In genomic region chr8:89525041-89525440, GRCm38 (mm10) we compare ENCODE assay signal across 24 mouse cellular contexts.
DNase-seq lines count a peak whose midpoint lies in the region; ATAC-seq and TF ChIP-seq lines count a peak whose summit lies in the region.
"Had no signal": no experiment of that assay in that cellular context is flagged by ENCODE, and none has a peak within 500 bp of the region (broad histone marks: within the 10 kb centered on the region; RNA-seq: fewer than 3 reads in every experiment).

No protein-coding gene starts in this region.

- H3K36me3 ChIP-seq in heart, embryonic 11.5 days (ENCODE audit: control insufficient read depth, insufficient read depth, low read length), result no peaks in the 10 kb centered on the region
- H3K36me3 ChIP-seq in liver, embryonic 11.5 days (ENCODE audit: control insufficient read depth, insufficient read depth, low read length), result no peaks in the 10 kb centered on the region
- H3K36me3 ChIP-seq in liver, embryonic 15.5 days (replicated peaks), result no peaks in the 10 kb centered on the region
- H3K36me3 ChIP-seq in lung, postnatal 0 days (ENCODE audit: insufficient read depth, low read length), result no peaks in the 10 kb centered on the region
- H3K36me3 ChIP-seq: embryonic facial prominence, embryonic 10.5 days; embryonic facial prominence, embryonic 13.5 days; forebrain, embryonic 12.5 days; forebrain, embryonic 15.5 days; heart, embryonic 10.5 days; hindbrain, embryonic 12.5 days; hindbrain, embryonic 15.5 days had no signal

- H3K4me3 ChIP-seq in heart, embryonic 11.5 days (ENCODE audit: low read depth, low read length), result no peak overlapping the region
- H3K4me3 ChIP-seq in liver, embryonic 11.5 days (ENCODE audit: low read depth, low read length), result no peak overlapping the region
- H3K4me3 ChIP-seq in liver, embryonic 15.5 days (replicated peaks), result no peak overlapping the region
- H3K4me3 ChIP-seq in lung, postnatal 0 days (ENCODE audit: low read depth, low read length), result no peak overlapping the region
- H3K4me3 ChIP-seq: embryonic facial prominence, embryonic 10.5 days; embryonic facial prominence, embryonic 13.5 days; erythroblast, embryonic 14.5 days; forebrain, embryonic 12.5 days; forebrain, embryonic 15.5 days; heart, adult 2 months; heart, embryonic 10.5 days; hindbrain, embryonic 12.5 days; hindbrain, embryonic 15.5 days had no signal

- no peak overlapping the region for H3K27ac ChIP-seq in heart, embryonic 11.5 days (ENCODE audit: low read depth, low read length)
- H3K27ac ChIP-seq in liver, embryonic 11.5 days (ENCODE audit: low read depth, low read length), result no peak overlapping the region
- H3K27ac ChIP-seq in liver, embryonic 15.5 days (replicated peaks), result no peak overlapping the region
- no peak overlapping the region for H3K27ac ChIP-seq in lung, postnatal 0 days (ENCODE audit: low read length)
- H3K27ac ChIP-seq: embryonic facial prominence, embryonic 10.5 days; embryonic facial prominence, embryonic 13.5 days; forebrain, embryonic 12.5 days; forebrain, embryonic 15.5 days; heart, adult 2 months; heart, embryonic 10.5 days; hindbrain, embryonic 12.5 days; hindbrain, embryonic 15.5 days had no signal

- no peaks in the 10 kb centered on the region for H3K4me1 ChIP-seq in heart, embryonic 11.5 days (ENCODE audit: control insufficient read depth, insufficient read depth, low read length)
- no peaks in the 10 kb centered on the region for H3K4me1 ChIP-seq in liver, embryonic 11.5 days (replicated peaks; ENCODE audit: control insufficient read depth, insufficient read depth, low read length)
- H3K4me1 ChIP-seq in liver, embryonic 15.5 days (replicated peaks), result no peaks in the 10 kb centered on the region
- no peaks in the 10 kb centered on the region for H3K4me1 ChIP-seq in lung, postnatal 0 days (ENCODE audit: insufficient read depth, low read depth, low read length)
- H3K4me1 ChIP-seq: forebrain, embryonic 12.5 days; forebrain, embryonic 15.5 days; heart, embryonic 10.5 days; hindbrain, embryonic 12.5 days; hindbrain, embryonic 15.5 days had no signal

- no peak overlapping the region for H3K9ac ChIP-seq in heart, embryonic 11.5 days (ENCODE audit: low read depth, low read length)
- H3K9ac ChIP-seq in liver, embryonic 11.5 days (ENCODE audit: low read depth, low read length), result no peak overlapping the region
- no peak overlapping the region for H3K9ac ChIP-seq in liver, embryonic 15.5 days
- no peak overlapping the region for H3K9ac ChIP-seq in lung, postnatal 0 days (replicated peaks; ENCODE audit: low read depth)
- H3K9ac ChIP-seq: embryonic facial prominence, embryonic 13.5 days; forebrain, embryonic 12.5 days; forebrain, embryonic 15.5 days; hindbrain, embryonic 12.5 days; hindbrain, embryonic 15.5 days had no signal

- no peak for ATAC-seq in heart, embryonic 11.5 days (replicated peaks; ENCODE audit: insufficient number of reproducible peaks, low FRiP score, low TSS enrichment)
- ATAC-seq in liver, embryonic 11.5 days (replicated peaks; ENCODE audit: low FRiP score), result 0 out of 2 replicates have a peak, but pooled peaks have one; percentile 34
- ATAC-seq in liver, embryonic 15.5 days (ENCODE audit: insufficient read depth), result peak; percentile 68
- no peak for ATAC-seq in lung, postnatal 0 days
- ATAC-seq: activated CD4-positive, CD25-positive, alpha-beta regulatory T cell, adult 4 months; forebrain, embryonic 15.5 days had no signal

- H3K27me3 ChIP-seq in heart, embryonic 11.5 days (ENCODE audit: control insufficient read depth, insufficient read depth, low read length), result no peaks in the 10 kb centered on the region
- H3K27me3 ChIP-seq in liver, embryonic 11.5 days (replicated peaks; ENCODE audit: control insufficient read depth, insufficient read depth, low read length), result no peaks in the 10 kb centered on the region
- no peaks in the 10 kb centered on the region for H3K27me3 ChIP-seq in liver, embryonic 15.5 days
- H3K27me3 ChIP-seq in lung, postnatal 0 days (replicated peaks; ENCODE audit: insufficient read depth, low read length), result no peaks in the 10 kb centered on the region
- H3K27me3 ChIP-seq: embryonic facial prominence, embryonic 13.5 days; forebrain, embryonic 12.5 days; hindbrain, embryonic 12.5 days; hindbrain, embryonic 15.5 days had no signal

- intact Hi-C loops in left cerebral cortex, postnatal 36 days (cut with DNase I), result no loop called here

- peak; percentile 41 for DNase-seq in heart, adult 11 months
- no peak for DNase-seq in liver, embryonic 11.5 days (ENCODE audit: low spot score)
- no peak for DNase-seq in lung, postnatal 0 days (ENCODE audit: low spot score)
- DNase-seq in left cerebral cortex, postnatal 36 days (ENCODE audit: low spot score in 2 of 2), result no peak
- DNase-seq in urinary bladder, postnatal 10 days (ENCODE audit: low spot score), result no peak
- DNase-seq: adrenal gland, adult 8-10 months; adrenal gland, postnatal 25 days; cerebellum, adult 18-20 months; cerebellum, adult 9-11 months; cerebellum, postnatal 25 days; embryo, embryonic 11 days; gastrocnemius, postnatal 25 days; heart, adult 2 months had no signal

- no peaks in the 10 kb centered on the region for H3K9me3 ChIP-seq in heart, embryonic 11.5 days (replicated peaks; ENCODE audit: control insufficient read depth, low read length)
- H3K9me3 ChIP-seq in liver, embryonic 11.5 days (ENCODE audit: control insufficient read depth, low read length), result no peaks in the 10 kb centered on the region
- no peaks in the 10 kb centered on the region for H3K9me3 ChIP-seq in liver, embryonic 15.5 days (replicated peaks)
- H3K9me3 ChIP-seq in lung, postnatal 0 days (ENCODE audit: low read length), result no peaks in the 10 kb centered on the region
- H3K9me3 ChIP-seq: embryonic facial prominence, embryonic 10.5 days; embryonic facial prominence, embryonic 13.5 days; forebrain, embryonic 12.5 days; forebrain, embryonic 15.5 days; heart, embryonic 10.5 days; hindbrain, embryonic 12.5 days; hindbrain, embryonic 15.5 days had no signal

- H3K4me2 ChIP-seq in heart, embryonic 11.5 days, result no peak overlapping the region
- no peak overlapping the region for H3K4me2 ChIP-seq in liver, embryonic 11.5 days
- H3K4me2 ChIP-seq in liver, embryonic 15.5 days, result no peak overlapping the region
- no peak overlapping the region for H3K4me2 ChIP-seq in lung, postnatal 0 days (replicated peaks; ENCODE audit: low read depth, low read length)
- H3K4me2 ChIP-seq: embryonic facial prominence, embryonic 13.5 days; forebrain, embryonic 12.5 days; forebrain, embryonic 15.5 days; hindbrain, embryonic 12.5 days; hindbrain, embryonic 15.5 days had no signal

- 86% methylated on average over 6 of the region's 6 CpGs for WGBS in heart, embryonic 11.5 days (ENCODE audit: insufficient replicate concordance)
- WGBS in liver, embryonic 11.5 days, result 80% methylated on average over 6 of the region's 6 CpGs
- WGBS in liver, embryonic 15.5 days (ENCODE audit: insufficient replicate concordance), result 69% methylated on average over 6 of the region's 6 CpGs
- WGBS in lung, postnatal 0 days, result 74% methylated on average over 6 of the region's 6 CpGs

- TF ChIP-seq CTCF in lung, postnatal 0 days (IDR thresholded peaks at IDR 0.05), result no peak

- no peak for TF ChIP-seq EP300 in lung, postnatal 0 days (IDR thresholded peaks at IDR 0.05)

Comparison
In these comparisons a context has a peak if more than half of its experiments do, and no peak if none do; other contexts are left out.
1. ATAC-seq: peak in liver, embryonic 11.5 days (single experiment) and liver, embryonic 15.5 days (single experiment); none in heart, embryonic 11.5 days (single experiment) and lung, postnatal 0 days (single experiment).